Mouse (Mus musculus) forebrain, embryonic 14.5 days (tissue): Measurements from ENCODE around the gene Rora. TPM values are rescaled to one million over a fixed set of nuclear protein-coding genes. Genes with fewer than 3 reads are reported as not detected.
A peak's percentile ranks its signal among the peaks of the same experiment; 100 is the strongest.

ENCODE experiments used
- ATAC-seq: fragments of 200-750 bp; cut with Nextera tagmentation; 2 replicates; pipeline ENCODE4 v1.8.0; 2017; ENCODE audit warnings: mild to moderate bottlenecking, moderate library complexity
- DNase-seq: peaks from one replicate; pipeline ENCODE4 v3.0.0-alpha.2; 2015; ENCODE audit warnings: low spot score
- H3K27ac ChIP-seq: fragments of 300-500 bp; sonication (generic); 2 replicates; pipeline ENCODE4 v1.5.1; 2014; ENCODE audit warnings: low read depth, mild to moderate bottlenecking, control low read depth, low read length, moderate library complexity
- H3K27me3 ChIP-seq: fragments of 300-500 bp; sonication (generic); replicated peaks from 2 replicates; pipeline ENCODE4 v1.6.1; 2014; ENCODE audit warnings: low read length, control low read depth, mixed read lengths; ENCODE audit not compliant: control insufficient read depth, insufficient read depth
- H3K36me3 ChIP-seq: fragments of 300-500 bp; sonication (generic); 2 replicates; pipeline ENCODE4 v1.6.1; 2014; ENCODE audit warnings: low read length, control low read depth; ENCODE audit not compliant: control insufficient read depth, insufficient read depth
- H3K4me1 ChIP-seq: fragments of 300-500 bp; sonication (generic); 2 replicates; pipeline ENCODE4 v1.6.1; 2014; ENCODE audit warnings: antibody characterized with exemption, low read length, control low read depth; ENCODE audit not compliant: control insufficient read depth, insufficient read depth
- H3K4me2 ChIP-seq: fragments of 300-500 bp; sonication (generic); 2 replicates; pipeline ENCODE4 v1.6.1; 2014; ENCODE audit warnings: mild to moderate bottlenecking, control low read depth, low read length
- H3K4me3 ChIP-seq: fragments of 300-500 bp; sonication (generic); 2 replicates; pipeline ENCODE4 v1.5.1; 2014; ENCODE audit warnings: low read depth, low read length, control low read depth
- H3K9ac ChIP-seq: fragments of 300-500 bp; sonication (generic); 2 replicates; pipeline ENCODE4 v1.6.1; 2014; ENCODE audit warnings: mild to moderate bottlenecking, low read length, control low read depth, moderate library complexity
- H3K9me3 ChIP-seq: fragments of 300-500 bp; sonication (generic); replicated peaks from 2 replicates; pipeline ENCODE4 v1.6.1; 2016; ENCODE audit warnings: low read length, control low read depth, mixed read lengths; ENCODE audit not compliant: control insufficient read depth
- WGBS: fragments of 180-500 bp; shearing (Covaris S2); extraction: QIAGEN DNeasy Blood & Tissue Kit; methylation state at CpG from one replicate; pipeline ENCODE4 v1.1.7; 2014; 5-methylcytosine and 5-hydroxymethylcytosine counted together
- polyA plus RNA-seq: library from polyadenylated mRNA; unstranded; fragments of >200 nt; fragmentation: Nextera tagmentation; extraction: Ambion mirVana; gene quantifications from 2 replicates; pipeline ENCODE4 v1.2.1, GENCODE M21; 2014

The Rora gene
- polyA plus RNA-seq, 1 experiment from 2014 or later: 15.2 TPM

DNA sequence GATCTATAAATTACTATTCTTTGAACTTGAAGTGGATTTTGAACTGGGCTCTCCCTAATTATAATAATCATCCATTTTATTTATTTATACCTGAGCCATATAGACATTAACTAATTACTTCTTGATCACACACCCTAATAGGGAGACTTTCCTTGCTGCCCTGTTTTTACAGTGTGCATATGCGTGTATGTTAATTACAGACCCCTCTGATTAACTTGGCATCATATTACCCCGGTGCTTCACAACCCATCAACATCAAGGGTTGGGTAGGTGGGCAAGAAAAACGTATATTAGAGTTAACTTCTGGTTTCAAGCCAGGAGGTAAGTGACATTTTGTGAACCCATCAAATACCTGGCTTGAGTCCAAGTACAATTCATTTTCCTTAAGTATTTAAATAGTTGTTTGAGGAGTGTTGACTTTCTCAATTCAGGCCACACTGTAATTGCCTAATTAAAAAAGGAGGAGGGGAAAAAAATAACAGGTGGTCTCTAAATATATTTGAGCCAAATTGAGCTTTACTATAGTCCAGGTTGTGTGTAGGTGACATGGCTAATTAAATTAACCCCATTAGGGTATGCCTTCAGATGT, 664.0 kb downstream of the Rora start:
- WGBS: 20% methylated on average over 3 of the region's 3 CpGs

DNA sequence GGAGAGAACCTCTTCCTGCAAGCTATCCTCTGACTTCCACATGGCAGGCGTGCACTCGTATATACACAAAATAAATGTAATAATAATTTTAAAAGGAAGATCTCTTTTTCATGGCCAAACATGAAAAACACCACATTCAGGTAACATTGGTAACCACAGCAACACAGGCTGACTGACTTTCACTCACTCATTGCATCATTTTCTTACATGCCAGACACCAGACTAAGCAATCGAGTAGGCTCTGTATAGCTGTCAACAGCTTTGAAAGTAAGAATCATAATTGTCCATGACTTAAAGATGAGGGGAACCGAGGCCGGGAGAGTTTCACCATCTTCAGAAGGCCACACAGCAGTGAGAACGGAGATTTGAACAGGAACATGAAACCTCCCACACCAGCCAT, 665.8 kb downstream of the Rora start:
- no peak overlapping the region for H3K9ac ChIP-seq
- 94% methylated on average over 6 of the region's 6 CpGs for WGBS
- no peak for ATAC-seq
- H3K4me1 ChIP-seq: no peaks in the 10 kb centered on the region
- no peak for DNase-seq
- H3K36me3 ChIP-seq: no peaks in the 10 kb centered on the region
- no peaks in the 10 kb centered on the region for H3K27me3 ChIP-seq
- no peak overlapping the region for H3K4me2 ChIP-seq
- H3K9me3 ChIP-seq: no peaks in the 10 kb centered on the region
- H3K4me3 ChIP-seq: no peak overlapping the region
- H3K27ac ChIP-seq: no peak overlapping the region

More for the DNA sequence above, 664.0 kb downstream of the Rora start:
- peak; percentile 65 for DNase-seq
- Histone ChIP-seq H3K27ac (no peak overlapping the region), H3K4me1 (no peaks in the 10 kb centered on the region), H3K36me3 (no peaks in the 10 kb centered on the region), H3K4me2 (no peak overlapping the region), H3K4me3 (no peak overlapping the region), H3K9ac (no peak overlapping the region), H3K9me3 (no peaks in the 10 kb centered on the region), H3K27me3 (no peaks in the 10 kb centered on the region)
- peak; percentile 74 for ATAC-seq

DNA sequence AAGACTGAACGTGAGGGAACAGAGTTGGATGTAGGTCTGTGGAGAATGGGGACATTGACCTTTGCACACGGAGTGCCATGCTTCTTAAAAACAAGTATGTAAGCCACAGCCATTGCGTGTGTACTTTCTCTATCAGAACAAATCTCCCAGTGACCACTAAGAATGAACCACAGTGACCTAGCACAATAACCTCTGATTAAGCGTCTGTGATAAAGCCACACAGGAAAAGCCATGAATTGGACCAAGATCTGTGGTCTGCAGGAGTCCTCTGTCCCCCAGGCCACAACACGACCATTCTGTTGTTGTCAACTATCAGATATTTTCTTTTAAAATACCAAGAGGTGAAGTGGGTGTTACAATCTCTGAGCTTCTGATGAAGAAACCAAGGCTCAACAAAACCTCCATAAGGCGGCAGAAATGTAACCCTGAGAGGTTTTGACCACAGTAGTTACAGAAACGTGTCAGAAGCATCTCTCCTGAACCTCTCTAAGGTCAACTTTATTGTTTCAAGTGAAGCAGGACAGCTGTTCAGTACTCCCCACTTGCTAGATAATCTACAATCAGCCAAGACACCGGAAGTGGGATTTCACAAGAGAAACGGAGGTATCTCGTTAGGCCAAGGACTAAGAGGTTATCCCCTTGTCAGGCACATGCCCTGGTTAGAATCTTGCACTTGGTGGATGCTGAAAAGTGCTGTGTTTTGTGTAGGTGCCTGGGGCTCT, 666.5 kb downstream of the Rora start:
- H3K27me3 ChIP-seq: no peaks in the 10 kb centered on the region
- no peaks in the 10 kb centered on the region for H3K9me3 ChIP-seq
- H3K9ac ChIP-seq: no peak overlapping the region
- no peak overlapping the region for H3K4me3 ChIP-seq
- ATAC-seq: no peak
- 67% methylated on average over 10 of the region's 10 CpGs for WGBS
- H3K4me1 ChIP-seq: no peaks in the 10 kb centered on the region
- H3K27ac ChIP-seq: no peak overlapping the region
- no peak for DNase-seq
- H3K36me3 ChIP-seq: no peaks in the 10 kb centered on the region
- no peak overlapping the region for H3K4me2 ChIP-seq

DNA sequence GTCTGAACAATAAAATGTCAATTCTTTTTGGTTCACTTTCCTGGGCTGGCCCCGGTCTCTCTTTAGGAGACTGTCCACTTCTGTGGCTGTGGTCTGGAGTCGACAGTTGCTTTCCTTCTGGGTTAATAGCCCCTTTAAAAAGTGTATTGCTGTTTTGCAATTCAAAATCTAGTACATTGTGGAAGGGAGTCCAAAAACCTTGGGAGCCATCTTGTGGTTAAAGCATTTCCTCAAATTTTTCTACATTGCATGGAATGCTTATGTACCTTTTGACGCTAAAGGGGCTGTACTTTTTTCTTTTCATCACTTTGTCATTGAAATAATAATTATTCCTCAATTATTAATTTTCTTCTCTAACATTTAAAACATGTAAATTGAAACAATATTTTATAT, 667.0 kb downstream of the Rora start:
- DNase-seq: peak; percentile 51
- H3K9me3 ChIP-seq: no peaks in the 10 kb centered on the region

DNA sequence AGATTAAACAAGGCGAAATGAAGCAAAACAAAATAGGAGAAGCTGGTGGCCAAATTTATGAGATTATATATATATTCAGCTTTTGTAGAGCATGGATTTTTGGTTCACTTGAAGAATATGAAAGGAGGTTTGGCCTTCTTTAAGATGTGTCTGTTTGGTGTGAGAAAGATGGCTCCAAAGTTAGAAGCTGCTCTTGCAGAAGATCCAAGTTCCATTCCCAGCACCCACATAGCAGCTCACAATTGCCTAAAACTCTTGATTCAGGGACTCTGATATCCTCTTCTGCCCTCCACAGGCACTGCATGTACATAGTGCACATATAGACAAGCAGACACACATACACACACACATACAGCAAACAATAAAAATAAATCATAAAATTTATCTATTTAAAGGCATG, 668.4 kb downstream of the Rora start:
- no peak overlapping the region for H3K4me3 ChIP-seq
- H3K36me3 ChIP-seq: no peaks in the 10 kb centered on the region
- H3K9ac ChIP-seq: no peak overlapping the region
- no peak for ATAC-seq
- H3K27ac ChIP-seq: no peak overlapping the region
- 95% methylated on average over 1 of the region's 1 CpGs for WGBS
- no peaks in the 10 kb centered on the region for H3K27me3 ChIP-seq
- DNase-seq: no peak
- H3K4me2 ChIP-seq: no peak overlapping the region
- no peaks in the 10 kb centered on the region for H3K4me1 ChIP-seq
- H3K9me3 ChIP-seq: no peaks in the 10 kb centered on the region

More for the DNA sequence above, 667.0 kb downstream of the Rora start:
- Histone ChIP-seq H3K4me2 (no peak overlapping the region), H3K9ac (no peak overlapping the region), H3K27me3 (no peaks in the 10 kb centered on the region), H3K27ac (no peak overlapping the region), H3K4me3 (no peak overlapping the region), H3K36me3 (no peaks in the 10 kb centered on the region), H3K4me1 (no peaks in the 10 kb centered on the region)
- ATAC-seq: no peak
- WGBS: 54% methylated on average over 3 of the region's 3 CpGs

DNA sequence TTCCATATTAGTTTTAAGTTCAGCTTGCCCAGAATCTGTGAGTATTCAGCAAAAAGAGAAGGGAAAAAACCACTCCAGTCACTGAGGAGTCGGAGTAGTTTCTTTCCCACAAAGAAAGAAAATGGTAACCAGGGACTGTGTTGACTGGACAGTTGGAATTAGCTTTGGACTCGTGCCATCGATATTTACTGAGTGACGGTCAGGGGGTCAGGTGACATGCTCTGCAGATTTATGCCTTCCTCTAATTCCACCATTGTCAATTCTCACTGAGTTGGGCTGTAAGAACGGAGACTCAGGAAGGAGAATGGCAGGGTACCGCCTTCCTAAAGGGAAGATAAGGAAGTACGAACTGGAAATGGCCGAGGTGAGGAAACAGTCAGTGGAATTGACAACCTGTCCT, 670.2 kb downstream of the Rora start:
- no peak overlapping the region for H3K4me3 ChIP-seq

DNA sequence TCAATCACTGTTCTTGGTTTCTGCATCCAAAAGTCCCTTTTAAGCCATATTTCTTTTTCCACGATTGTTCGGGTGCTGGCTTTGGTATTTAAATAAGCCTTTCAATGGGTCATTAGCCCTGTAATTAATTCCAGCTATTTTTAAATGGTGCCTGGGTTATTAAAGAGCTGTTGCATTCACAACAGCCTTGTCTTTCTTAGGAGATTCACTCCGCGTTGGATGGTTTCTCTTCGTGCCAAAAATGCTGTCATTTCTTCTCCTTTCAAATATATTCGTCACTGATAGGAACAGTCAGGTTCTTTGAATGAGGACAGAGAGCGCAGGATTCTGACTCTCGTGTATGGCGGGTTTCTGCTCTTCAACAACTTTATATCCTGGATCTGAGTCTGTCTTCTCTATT, 673.5 kb downstream of the Rora start:
- ATAC-seq (no peak), DNase-seq (peak; percentile 51)
- H3K9me3 ChIP-seq: no peaks in the 10 kb centered on the region
- H3K27me3 ChIP-seq: no peaks in the 10 kb centered on the region
- H3K36me3 ChIP-seq: no peaks in the 10 kb centered on the region
- no peak overlapping the region for H3K9ac ChIP-seq
- 22% methylated on average over 9 of the region's 9 CpGs for WGBS
- H3K4me1 ChIP-seq: no peaks in the 10 kb centered on the region
- H3K27ac ChIP-seq: no peak overlapping the region
- H3K4me2 ChIP-seq: no peak overlapping the region
- no peak overlapping the region for H3K4me3 ChIP-seq

More for the DNA sequence above, 670.2 kb downstream of the Rora start:
- DNase-seq (no peak), ATAC-seq (no peak)
- Histone ChIP-seq H3K36me3 (no peaks in the 10 kb centered on the region), H3K9ac (no peak overlapping the region), H3K27ac (no peak overlapping the region), H3K4me2 (no peak overlapping the region), H3K27me3 (no peaks in the 10 kb centered on the region), H3K4me1 (no peaks in the 10 kb centered on the region), H3K9me3 (no peaks in the 10 kb centered on the region)
- 84% methylated on average over 8 of the region's 8 CpGs for WGBS

DNA sequence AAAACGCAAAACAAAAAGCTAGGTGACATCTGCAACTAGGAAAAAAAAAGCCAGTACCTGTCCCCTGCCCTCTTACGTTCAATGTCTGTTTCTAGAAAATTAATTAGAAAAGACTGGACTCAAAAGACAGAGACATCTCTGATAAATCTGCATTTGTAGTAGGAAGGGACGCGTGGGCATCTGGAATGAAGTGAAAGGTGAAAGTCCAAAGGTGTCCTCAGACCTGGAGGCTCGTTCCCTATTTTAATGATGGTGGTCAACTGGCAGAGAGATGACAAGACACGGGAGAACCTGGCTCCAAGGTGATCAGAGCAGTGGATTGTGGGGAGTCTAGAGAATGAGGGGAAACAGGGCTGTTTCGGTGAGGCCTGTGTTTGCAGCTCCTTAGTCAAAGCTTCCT, 674.0 kb downstream of the Rora start:
- ATAC-seq (no peak), DNase-seq (no peak)
- Histone ChIP-seq H3K4me1 (no peaks in the 10 kb centered on the region), H3K27ac (no peak overlapping the region), H3K27me3 (no peaks in the 10 kb centered on the region), H3K9me3 (no peaks in the 10 kb centered on the region), H3K9ac (no peak overlapping the region), H3K4me3 (no peak overlapping the region), H3K36me3 (no peaks in the 10 kb centered on the region), H3K4me2 (no peak overlapping the region)
- 87% methylated on average over 7 of the region's 7 CpGs for WGBS

DNA sequence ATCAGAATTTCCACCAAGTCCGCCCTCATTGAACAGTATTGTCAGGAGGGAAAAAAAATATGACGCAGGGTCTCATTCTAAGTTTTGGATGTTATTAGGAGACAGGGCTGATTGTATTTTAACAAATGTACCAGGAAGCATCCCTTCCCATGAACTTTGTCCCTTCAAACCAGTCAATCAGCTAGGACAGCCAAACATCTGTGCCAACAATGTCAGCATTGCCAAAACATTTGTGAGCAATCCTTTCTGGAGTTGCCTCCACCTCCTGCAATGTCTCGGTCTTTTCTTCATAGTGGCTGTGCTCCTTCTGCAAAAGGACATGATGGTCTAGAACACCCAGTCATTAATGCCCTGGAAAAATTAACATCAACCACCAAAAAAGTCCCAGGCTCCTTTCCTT, 678.2 kb downstream of the Rora start:
- Histone ChIP-seq H3K36me3 (no peaks in the 10 kb centered on the region), H3K4me3 (no peak overlapping the region), H3K4me1 (0 out of 2 replicates have a peak, but pooled peaks cover 4% of the 10 kb centered on the region), H3K9me3 (no peaks in the 10 kb centered on the region), H3K27ac (no peak overlapping the region), H3K4me2 (no peak overlapping the region), H3K9ac (no peak overlapping the region), H3K27me3 (no peaks in the 10 kb centered on the region)
- no peak for ATAC-seq
- no peak for DNase-seq
- 88% methylated on average over 3 of the region's 3 CpGs for WGBS
